Mouse (Mus musculus) cerebellum, adult 8-10 months (tissue): ENCODE results near the gene Gorasp1.
A peak's percentile ranks its signal among the peaks of the same experiment; 100 is the strongest.

Experiments used
- DNase-seq: peaks from one replicate; pipeline ENCODE4 v3.0.0; 2022

The Gorasp1 gene

GRCm38 (mm10) chr9:119972166-119972565, 34.8 kb upstream of the Gorasp1 start:
- no peak for DNase-seq

DNA sequence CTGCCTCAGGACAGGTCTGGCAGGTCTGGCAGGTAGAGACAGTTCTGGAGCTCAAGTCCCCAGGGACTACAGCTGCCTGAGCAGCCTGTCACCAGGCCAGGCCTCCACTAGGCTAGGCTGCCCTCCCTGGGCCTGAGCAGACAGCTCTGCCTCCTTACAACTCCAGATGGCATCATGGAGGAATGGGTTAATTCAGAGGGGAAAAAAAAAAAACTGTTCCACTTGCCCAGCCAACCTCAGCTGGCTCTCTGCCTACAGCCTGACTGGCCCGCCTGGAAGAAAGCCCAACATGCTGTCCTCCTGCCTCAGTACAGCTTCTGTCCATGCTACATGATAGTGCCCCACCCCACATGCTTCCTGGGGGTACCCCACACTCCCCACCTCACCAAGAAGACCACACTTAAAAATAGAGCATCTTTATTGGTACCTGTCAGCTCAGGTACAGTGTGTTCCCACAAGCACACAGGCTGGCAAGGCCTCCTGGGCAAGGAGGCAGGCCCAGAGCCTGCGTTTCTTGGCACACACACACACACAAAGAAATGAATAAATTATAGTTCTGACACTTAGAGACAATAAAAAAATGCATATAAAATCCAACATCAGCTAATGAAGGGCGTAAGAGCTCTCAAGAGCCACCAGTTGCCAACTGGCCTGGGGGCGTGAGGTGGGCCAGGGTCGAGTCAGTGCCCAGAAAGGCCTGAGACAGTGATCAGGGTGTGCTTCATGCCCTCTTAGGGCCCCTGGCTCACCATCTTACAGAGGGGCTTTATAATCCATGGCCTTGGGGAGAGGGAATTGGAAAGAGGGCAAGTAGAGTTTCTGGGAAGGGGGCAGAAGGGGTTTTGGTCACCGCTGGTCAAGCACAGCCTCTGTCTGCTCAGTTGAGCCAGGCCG, 33.6 kb upstream of the Gorasp1 start:
- DNase-seq, result peak; percentile 82

- DNase-seq, result peak; percentile 72
These were observed 32.9 kb upstream of the Gorasp1 start for GRCm38 (mm10) chr9:119970221-119970620.

GRCm38 (mm10) chr9:119969811-119970210, 32.4 kb upstream of the Gorasp1 start:
- no peak for DNase-seq

GRCm38 (mm10) chr9:119966221-119966910, 29.0 kb upstream of the Gorasp1 start:
- no peak for DNase-seq

GRCm38 (mm10) chr9:119965186-119965585, 27.8 kb upstream of the Gorasp1 start:
- DNase-seq, result no peak

DNA sequence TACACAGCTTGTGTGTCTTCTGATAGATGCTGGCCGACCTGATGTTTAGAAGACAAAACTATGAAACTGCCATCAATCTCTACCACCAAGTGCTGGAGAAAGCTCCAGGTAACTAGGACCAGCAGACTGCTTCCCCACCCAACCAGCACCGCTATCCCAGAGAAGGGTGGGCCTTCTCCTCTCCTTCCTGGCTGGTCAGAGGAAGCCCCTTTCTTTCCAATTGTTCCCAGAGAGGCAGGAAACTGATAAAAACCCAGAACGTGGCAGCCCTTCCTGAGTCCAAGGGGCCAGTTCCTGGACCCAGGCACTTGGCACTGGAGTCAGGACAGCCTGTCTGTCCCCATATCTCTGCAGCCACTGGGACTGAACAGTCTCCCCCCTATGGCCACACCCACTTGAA, 26.8 kb upstream of the Gorasp1 start:
- no peak for DNase-seq

- DNase-seq, result peak; percentile 44
These were observed 25.8 kb upstream of the Gorasp1 start for GRCm38 (mm10) chr9:119962987-119963667.

- no peak for DNase-seq
These were observed 24.9 kb upstream of the Gorasp1 start for GRCm38 (mm10) chr9:119962216-119962615.

DNA sequence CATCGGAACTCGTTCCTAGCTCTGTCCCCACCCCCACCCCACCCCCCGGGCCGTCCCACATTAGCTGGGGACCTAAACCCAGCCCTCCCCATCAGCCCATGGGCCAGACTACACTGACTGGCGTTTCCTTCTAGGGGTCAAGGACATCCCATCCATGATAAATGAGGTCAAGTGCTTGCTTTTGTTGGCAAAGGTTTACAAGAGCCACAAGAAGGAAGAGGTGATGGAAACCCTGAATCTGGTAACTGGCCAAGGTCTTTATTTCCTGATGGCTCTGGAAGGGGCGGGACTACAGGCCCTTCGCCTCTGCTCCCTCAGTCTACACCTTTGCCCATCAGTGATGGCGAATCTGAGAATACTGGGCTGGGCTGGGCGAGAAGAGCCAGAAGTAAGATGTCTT, 21.5 kb upstream of the Gorasp1 start:
- no peak for DNase-seq

- no peak for DNase-seq
These were observed 14.0 kb upstream of the Gorasp1 start for GRCm38 (mm10) chr9:119951388-119951787.

DNA sequence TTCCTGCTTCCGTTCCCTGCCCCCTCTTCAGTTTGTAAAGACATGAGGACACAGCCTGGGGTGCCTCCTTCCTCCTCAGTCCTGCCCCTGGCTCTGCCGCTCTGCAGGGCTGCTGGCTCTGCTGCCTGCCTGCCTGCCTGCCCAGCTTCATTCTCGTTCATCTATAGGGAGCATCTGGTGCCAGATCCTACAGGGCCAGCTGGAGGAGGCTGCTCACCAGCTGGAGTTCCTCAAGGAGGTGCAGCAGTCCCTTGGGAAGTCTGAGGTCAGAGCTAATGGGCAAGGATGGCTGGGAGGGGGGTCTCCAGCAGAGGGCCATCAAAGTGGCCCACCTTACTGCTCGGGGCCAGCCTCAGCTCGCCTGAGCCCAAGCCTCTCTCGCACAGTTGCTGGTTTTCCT, 13.1 kb upstream of the Gorasp1 start:
- DNase-seq, result no peak

GRCm38 (mm10) chr9:119948804-119949203, 11.4 kb upstream of the Gorasp1 start:
- no peak for DNase-seq

GRCm38 (mm10) chr9:119945173-119945900, 8.0 kb upstream of the Gorasp1 start:
- no peak for DNase-seq

- DNase-seq, result no peak
These were observed 6.0 kb upstream of the Gorasp1 start for GRCm38 (mm10) chr9:119943326-119943725.

DNA sequence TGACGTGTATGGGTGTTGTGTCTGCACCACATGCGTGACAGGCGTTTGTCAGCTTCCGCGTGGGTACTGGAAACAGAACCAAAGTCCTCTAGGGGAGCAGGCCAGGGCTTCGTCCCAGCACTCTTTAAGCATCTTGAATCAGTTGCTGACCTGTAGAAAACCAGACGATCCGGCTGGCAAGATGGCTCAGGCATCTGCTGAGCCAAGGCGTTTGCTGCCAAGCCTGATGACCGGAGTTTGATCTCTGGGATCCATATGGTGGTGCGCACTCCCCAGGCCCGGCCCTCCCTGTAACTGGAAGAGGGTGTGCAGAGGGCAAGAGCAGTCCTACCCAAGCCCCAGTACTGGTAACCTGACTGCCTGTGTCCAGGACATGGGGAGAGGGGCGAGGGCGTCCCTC, 4.5 kb upstream of the Gorasp1 start:
- DNase-seq, result no peak

DNA sequence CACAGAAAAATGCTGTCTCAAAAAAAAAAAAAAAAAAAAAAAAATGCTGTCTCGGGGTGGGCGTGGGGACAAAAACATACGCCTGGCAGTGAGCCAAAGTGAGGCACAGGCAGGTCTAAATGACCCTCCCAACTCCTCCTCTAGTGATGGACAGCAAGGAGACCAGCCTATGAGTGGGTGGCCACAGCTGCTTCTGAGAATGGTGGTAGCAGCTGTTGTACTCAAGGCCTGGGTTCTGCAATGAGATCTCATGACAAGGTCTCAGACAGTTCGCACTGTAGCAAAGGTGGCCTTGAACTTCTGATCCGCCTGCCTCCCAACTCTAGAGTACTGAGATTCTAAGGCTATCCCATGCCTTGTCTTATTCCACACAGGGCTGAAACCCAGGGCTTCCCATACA, 4.0 kb upstream of the Gorasp1 start:
- DNase-seq, result no peak

- DNase-seq, result no peak
These were observed 2.3 kb upstream of the Gorasp1 start for GRCm38 (mm10) chr9:119939646-119940045.

- no peak for DNase-seq
These were observed 1.1 kb upstream of the Gorasp1 start for GRCm38 (mm10) chr9:119938496-119938895.

- no peak for DNase-seq
These were observed 3.7 kb downstream of the Gorasp1 start for GRCm38 (mm10) chr9:119933675-119934074.

- DNase-seq, result no peak
These were observed 5.0 kb downstream of the Gorasp1 start for GRCm38 (mm10) chr9:119932358-119932757.

DNA sequence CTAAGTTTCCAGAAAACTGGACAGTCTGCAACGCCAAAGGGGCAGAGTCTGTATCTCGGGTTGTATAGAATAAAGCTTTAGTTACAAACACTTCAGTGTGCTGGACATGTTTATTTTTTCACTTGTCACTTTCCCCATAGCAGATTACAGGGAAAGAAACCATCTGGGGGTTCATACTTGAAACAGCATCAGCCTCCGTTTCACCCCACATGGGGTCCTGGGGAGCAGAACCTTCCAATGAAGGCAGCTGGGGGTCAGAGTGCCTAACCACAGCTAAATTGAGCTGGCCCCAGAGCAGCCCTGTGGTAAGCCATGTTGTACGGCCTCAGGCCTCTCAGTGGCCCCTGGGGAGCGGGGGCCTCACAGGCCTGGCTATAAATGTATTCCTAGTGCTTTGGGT, 10.9 kb downstream of the Gorasp1 start:
- DNase-seq, result no peak

DNA sequence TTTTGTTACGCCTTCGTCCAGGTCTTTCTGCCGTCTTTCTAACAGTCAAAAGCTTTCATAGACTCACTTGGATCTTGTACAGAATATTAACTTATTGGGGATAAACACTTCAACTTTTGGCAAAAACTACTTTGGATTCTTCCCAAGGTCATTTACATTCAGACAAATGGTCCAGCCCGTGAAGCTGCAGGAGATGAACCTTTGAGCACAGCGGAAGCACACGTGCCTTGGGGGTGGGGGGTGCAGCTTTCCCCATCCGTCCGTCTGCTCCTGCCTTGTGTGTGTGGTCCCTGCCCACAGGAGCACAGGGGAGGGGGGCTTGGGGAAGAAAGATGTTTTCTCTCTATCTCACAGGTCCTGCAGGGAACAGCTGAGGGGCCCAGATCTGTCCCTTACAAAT, 11.6 kb downstream of the Gorasp1 start:
- DNase-seq, result no peak
